ENCODE assay signal across 16 mouse cellular contexts in genomic region chr16:97869193-97870102, GRCm38 (mm10). TPM values are rescaled to one million over a fixed set of nuclear protein-coding genes. Genes with fewer than 3 reads are reported as not detected.
DNase-seq lines count a peak whose midpoint lies in the region.
"Had no signal": no experiment of that assay in that cellular context is flagged by ENCODE, and none has a peak within 500 bp of the region (broad histone marks: within the 10 kb centered on the region; RNA-seq: fewer than 3 reads in every experiment).

No protein-coding gene starts in this region.

- DNase-seq in 3T3-L1 (ENCODE audit: low read depth, low spot score) (peak; percentile 37), NIH3T3 (ENCODE audit: low read depth) (peak; percentile 26)
- peak; percentile 39 for DNase-seq in CD4-positive helper T cell, adult 2 months (ENCODE audit: low read depth, low spot score)
- DNase-seq in induced T-regulatory cell, adult 2 months (ENCODE audit: low read depth) = peak; percentile 47
- DNase-seq in urinary bladder, postnatal 14 days (ENCODE audit: low spot score) = no peak
- no peak for DNase-seq in thymus, postnatal 25 days
- DNase-seq in left cerebral cortex, postnatal 25 days (ENCODE audit: low spot score in 2 of 2) = no peak
- DNase-seq: adrenal gland, adult 2 months; adrenal gland, postnatal 25 days; B cell, adult 2 months; cerebellum, adult 2 months; cerebellum, postnatal 10 days; gastrocnemius, postnatal 25 days; heart, adult 11 months; heart, postnatal 36 days; kidney, adult 8-10 months had no signal

- intact Hi-C loops in left cerebral cortex, postnatal 25 days (cut with DNase I) = no loop called here

RNA-seq across cellular contexts. Expression of gene Prdm15, which starts 17.8 kb away (rescaled TPM):
- 10 to 100 TPM; 20.0 to 24.6 TPM for total RNA-seq in left cerebral cortex, postnatal 25 days (2021)

Comparison
In these comparisons a context has a peak if more than half of its experiments do, and no peak if none do; other contexts are left out.
1. DNase-seq: peak in 3T3-L1 (single experiment), CD4-positive helper T cell, adult 2 months (single experiment), NIH3T3 (single experiment) and induced T-regulatory cell, adult 2 months (single experiment); none in urinary bladder, postnatal 14 days (single experiment), thymus, postnatal 25 days (single experiment) and left cerebral cortex, postnatal 25 days (0 of 2).